Mouse (Mus musculus): ENCODE measurements around the gene Dhx9.

DNA sequence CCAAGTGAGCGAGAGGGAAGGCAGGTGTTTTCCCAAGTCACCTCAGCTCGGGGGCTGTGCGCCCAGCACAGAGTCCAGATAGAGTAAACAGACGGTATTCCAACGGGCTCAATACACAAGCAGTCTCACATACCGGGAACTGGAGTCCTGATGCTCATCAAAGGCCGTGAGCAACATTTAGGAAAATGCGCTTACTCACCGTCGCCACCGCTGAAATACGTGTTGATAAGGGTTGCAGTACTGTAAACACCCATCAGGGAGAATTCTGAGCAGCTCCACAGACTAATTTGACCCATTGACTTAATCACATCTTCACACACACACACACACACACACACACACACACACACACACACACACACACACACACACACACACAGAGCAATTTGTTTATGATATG, 63.2 kb downstream of the Dhx9 start:
- TF ChIP-seq EP300 (optimal IDR thresholded peaks at IDR 0.05) = no peak
- TF ChIP-seq CTCF (IDR thresholded peaks at IDR 0.05; ENCODE audit: low read depth) = 0 out of 2 replicates have a peak, but pooled peaks have one; percentile 5

Data from stomach, postnatal 0 days (tissue).